Mouse (Mus musculus): ENCODE results near the gene Enpp5. TPM values are rescaled to one million over a fixed set of nuclear protein-coding genes. Genes with fewer than 3 reads are reported as not detected.

Enpp5 gene
- total RNA-seq (2023), result 2.2 TPM

DNA sequence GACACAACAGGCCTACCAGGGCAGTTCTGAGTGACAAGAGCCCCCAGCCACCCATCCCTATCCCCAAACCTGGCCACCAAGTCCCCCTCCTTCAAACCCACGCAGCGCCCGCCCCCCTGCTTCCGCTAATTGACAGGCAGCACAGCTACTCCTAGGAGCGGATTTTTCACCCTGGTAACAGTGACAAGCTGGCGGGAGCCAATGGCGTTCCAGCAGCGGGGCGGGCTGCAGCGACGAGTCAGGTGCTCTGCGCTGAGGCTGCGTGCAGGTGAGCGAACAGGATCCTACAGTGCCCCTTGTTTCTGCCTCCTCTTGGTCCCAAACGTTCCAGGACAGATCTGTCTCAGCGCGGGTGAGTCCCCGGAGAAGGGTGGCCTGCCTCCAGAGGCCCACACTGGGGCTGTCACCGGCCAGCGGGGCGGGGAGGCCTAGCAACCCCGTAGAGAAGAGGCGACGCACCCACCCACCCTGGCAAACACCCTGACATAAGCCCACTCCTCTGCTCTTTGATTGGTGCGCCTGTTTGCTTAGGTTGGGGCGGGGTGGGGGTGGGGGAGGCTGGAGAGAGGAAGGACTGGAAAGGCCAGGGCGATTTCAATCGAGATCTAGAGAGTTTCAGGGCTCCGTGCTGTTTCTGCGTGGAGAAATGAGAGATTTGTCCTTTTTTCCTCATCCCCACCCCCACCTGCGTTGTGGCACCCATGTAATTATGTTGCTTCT lies at the start of gene Enpp5:
Gene Enpp5, plus strand, starts transcription at position 183 of the 720 bp plus-strand sequence.

DNA sequence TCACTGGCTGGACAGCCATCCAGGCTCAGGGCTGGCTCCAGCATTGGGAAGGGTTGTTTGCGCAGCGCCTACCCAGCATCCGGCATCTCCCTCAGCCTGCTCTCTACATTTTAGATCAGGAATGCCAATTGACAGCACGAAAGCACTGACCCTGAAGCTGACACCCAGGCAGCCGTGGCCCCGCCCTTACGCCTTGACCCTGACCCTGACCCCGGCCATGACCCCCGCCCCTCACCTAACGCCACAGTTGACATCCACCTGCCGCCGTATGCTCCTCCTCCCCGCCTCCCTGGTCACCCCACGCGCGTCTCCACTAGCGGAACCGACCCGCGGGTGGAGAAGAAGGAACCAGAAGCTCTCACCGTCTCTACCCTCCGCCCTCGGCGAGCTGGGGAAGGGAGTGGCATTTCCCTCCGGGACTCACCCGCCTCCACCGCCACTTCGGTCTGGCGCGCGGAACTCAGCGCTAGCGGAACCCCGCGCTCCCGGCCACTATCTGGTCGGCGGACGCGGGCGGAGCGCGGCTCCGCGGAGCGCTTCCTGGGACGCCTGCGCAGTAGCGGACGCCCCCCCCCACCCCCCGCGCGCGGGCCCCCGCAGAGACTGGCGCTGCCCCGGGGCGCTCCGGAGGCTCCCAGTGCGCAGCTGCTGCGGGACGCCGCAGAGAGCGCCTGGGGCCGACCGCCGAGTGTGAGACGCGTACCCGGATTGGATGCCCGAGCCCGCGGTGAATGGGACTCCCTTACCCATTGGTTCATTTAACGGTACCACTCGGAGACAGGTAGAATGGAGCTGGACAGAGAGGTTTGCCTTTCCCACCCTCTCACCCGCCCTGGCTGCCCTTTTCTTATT lies 26.9 kb downstream of the Enpp5 start, which contains the start of gene Enpp4:
Gene Enpp4, minus strand, starts transcription at position 523 of the 852 bp plus-strand sequence.

Other genes with a start within 250 kb of the Enpp5 start
- gene Enpp4, start 27.0 kb downstream of the Enpp5 start, total RNA-seq (2023), result 11.0 TPM
- gene Clic5, start 109.8 kb downstream of the Enpp5 start, total RNA-seq (2023), result 0.15 TPM

Data from CD8-positive naive resting alpha-beta T cell, adult 57 days (primary cell).